Mouse (Mus musculus): ENCODE measurements around the gene Syt2. TPM values are rescaled to one million over a fixed set of nuclear protein-coding genes. Genes with fewer than 3 reads are reported as not detected.
A peak's percentile ranks its signal among the peaks of the same experiment; 100 is the strongest.

Syt2 gene
- total RNA-seq, 2 experiments from 2014 or later: 21.2 to 21.9 TPM

DNA sequence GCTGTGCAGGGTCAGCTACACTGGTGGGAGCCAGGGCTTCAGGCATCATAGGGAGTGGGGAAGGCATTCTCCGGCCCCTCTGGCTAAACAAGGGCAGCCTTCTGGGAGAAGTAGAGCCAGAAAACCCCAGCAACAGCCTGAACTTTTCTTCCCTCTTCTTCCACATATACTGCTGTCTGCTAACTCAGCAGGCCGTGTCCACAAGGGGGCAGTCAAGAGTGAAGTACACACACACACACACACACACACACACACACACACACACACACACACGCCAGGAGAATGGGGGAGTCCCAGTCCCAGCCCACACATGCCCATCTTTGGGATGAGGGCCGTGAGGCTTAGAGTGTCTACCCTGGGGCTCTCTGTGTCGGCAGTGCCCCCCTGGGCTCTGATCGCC, 95.0 kb downstream of the Syt2 start:
- DNase-seq (ENCODE audit: low spot score in 2 of 2): no peak

DNA sequence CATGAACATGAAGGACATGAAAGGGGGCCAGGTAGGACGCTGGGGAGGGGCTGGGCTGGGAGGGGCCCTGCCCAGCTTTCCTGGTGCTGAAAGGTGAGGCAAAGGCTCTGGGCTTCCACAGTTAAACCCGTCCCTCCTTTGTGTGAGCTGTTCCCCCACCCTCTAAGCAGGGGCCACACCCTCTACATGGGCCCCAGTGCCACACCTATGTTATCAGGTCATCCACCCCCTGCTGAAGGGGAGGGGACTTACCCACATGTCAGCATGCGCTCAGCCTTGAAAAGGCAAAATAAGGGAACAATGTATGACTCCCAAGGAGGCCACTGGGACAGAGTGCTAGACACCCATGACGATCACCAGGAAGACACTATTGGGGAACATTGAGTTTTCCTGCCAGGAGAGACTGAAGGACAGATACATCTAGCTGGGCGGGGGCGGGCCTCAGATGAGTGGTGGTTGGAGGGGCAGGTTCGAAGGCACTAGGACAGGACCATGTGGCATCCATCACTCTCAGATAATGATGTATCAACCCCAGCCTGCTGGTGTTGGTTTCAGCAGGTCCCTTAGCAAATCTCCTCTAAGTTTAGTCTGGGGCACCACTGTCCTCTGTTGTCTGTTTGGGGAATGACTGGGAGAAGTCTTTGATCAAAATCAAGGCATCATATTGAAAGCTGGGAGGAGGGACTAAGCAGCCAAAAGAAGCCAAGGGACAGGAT, 95.6 kb downstream of the Syt2 start:
- DNase-seq (ENCODE audit: low spot score in 2 of 2): no peak

DNA sequence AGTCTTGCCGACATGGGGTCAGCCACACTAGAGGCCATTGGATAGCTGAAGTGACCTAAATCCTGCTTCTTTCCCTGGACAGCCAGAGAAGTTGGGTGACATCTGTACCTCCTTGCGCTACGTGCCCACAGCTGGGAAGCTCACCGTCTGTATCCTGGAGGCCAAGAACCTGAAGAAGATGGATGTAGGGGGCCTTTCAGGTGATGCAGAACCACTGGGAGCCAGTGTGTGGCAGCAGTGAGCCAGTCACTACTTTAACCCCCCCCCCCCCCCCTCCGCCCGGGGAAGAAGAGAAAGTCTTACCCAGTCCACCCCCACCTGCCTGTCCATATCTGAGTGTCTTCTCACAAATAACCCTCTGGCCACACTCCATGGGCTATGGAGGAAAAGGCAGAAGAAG, 99.2 kb downstream of the Syt2 start:
- DNase-seq (ENCODE audit: low spot score in 2 of 2): no peak

DNA sequence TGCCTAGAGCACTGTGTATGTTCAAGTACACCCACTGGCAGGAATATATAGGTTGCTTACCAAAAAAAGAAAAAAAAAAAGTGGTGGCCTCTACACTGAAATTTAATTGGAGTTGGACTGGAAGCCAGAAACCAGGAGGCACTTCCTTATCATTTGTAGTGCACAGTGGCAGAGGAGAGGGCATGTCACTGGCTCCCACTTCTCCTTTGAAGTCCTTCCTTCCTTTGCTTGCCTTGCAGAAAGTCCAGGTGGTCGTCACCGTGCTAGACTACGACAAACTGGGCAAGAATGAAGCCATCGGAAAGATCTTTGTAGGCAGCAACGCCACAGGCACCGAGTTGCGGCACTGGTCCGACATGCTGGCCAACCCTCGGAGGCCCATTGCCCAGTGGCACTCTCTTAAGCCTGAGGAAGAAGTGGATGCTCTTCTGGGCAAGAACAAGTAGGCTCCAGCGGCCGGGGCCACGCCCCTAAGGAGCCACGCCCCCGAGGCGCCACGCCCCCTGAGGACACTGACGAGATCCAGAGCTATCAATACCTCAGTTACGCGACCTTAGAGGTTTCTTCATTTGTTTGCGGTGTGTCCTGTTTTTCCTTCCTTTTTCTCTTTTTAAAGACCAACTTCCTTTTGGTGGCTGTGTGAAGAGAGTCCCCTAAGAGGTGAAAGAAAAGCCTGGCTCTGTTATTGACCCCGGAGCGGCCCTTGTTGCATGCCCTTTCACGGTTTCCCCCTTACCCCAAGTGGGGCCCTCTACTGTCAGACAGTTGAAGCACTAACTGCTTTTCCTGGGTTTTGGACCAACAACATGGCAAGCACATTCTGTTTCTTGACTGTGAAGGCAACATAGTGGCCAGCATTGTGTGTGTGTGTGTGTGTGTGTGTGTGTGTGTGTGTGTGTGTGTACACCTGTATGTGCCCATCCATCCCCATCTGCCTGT, 101.0 kb downstream of the Syt2 start:
- no peak for DNase-seq (ENCODE audit: low spot score in 2 of 2)

DNA sequence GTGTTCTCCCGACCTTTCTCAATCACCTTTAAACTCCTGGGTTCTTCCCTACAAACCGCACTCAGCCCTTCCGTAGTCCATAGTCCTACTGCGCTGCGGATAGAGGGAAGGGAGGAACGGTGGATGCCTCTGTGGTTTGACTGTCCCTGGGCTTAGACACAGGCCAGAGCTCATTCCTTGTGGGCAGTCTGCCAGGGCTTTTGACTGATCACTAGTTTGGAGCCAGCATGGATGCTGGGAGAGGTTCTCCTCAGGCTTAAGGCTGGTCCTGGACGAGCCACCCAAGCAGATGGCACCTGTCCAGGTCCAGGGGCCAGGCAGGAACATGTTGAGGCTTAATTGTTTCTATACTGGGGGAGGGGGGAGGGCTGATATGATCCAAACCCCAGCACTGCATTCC, 103.4 kb downstream of the Syt2 start:
- DNase-seq (ENCODE audit: low spot score in 2 of 2): no peak

DNA sequence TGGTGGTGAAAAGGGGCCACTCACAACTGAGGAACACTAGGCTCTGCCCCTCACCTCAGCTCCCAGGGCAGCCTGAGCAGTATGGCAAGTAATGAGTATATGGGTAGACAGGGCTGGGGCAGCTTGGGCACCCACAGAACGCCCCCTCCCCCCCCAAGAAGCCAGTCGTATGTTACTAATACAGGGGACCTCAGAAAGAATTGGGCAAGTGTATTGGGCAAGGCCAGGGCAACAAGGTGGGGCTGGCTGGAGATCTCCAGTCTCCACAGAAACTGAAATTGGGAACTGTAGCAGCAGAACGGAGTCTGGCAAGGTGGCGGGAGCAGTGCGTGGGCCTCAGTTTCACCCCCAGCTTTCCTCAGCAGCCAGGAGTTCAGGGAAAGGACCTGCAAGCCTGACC, 106.0 kb downstream of the Syt2 start:
- DNase-seq (ENCODE audit: low spot score in 2 of 2): no peak

DNA sequence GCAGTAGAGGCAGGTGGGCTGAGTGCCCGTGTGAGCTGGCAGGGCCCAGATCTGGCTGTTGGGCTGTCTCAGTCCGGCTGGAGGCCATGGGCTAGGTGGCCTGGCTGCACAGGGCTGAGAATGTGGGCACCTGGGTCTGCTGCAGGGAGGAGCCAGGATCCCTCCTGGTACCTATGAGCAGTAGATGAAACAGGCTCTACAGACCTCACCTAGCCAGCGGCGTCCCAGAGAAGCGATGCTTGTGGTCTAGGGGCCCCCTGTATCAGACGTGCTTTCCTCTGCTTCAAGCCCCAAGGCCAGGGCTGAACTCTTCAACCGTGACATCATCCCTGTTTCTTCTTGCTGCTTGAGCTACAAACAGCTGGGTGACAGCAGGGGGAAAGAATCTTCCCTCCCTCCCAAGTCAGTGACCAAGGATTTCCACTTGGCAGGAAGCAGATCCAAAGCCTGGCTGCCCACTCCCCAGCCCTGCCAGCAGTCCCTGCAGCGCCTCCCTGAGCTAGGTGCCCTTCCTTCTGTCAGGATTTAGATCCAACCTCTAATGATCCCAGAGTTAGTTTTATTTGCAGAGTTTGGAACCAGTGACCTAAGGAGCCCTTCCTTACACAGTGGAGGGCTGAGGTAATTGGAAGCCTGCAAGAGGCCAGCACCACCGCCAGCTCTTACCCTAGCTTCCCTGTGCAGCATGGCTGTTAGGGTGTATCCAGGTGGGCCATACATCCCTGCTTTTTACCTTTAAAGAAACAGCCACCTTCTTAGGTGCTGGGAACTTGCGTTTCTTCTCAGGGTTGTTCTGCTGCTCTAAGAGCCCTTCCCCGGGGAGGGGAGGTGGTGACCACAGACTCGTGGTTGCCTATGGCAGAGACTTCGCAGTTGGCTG, 107.5 kb downstream of the Syt2 start:
- DNase-seq (ENCODE audit: low spot score in 2 of 2): no peak

DNA sequence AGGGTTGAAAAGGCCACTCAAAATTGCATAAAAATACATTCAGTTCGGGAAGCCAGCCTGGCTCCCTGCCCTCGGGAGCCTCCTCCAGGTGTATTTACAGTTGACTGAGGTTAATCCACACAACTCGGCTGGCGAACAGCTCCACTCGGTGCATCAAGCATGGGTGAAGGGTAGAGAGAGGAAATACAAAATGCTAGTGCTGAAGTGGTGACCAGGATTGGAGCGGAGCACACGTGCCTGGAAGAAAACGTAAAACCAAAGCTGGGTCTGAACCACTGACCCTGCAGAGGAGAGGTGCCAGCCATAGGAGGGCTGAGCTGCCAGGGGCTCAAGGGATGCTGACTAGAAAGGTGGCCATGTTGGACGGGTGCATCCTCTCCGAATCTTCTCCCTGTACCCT, 108.3 kb downstream of the Syt2 start:
- no peak for DNase-seq (ENCODE audit: low spot score in 2 of 2)

DNA sequence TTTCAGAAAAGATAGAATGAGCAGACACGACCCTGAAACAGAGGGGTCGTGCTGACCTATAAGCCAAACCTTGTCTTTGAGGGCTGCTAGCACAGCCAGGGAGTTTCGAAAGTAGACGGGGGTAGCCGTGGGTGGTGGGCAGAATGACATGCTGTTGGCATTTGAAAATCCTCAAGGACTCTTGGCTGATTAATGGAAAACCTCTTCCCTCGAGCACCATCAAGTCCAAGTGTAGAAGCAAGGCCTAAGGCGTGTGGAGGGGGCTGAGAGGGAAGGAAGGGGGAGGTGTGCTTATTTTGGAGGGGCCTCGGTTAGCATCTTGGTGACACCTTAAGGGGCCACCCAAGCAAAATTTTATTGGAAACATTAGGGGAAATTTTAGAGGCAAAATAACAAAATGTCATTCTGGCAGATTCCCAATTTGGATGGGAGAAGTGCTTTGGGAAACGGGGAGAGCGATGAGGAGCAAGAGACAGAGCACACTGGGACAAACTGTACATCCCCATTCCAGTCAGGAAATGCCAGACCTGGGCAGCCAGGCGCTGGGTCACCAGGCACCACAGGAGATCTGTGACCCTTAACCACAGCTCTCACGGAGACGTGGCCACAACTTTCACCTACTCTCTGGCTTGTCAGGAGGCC, 109.2 kb downstream of the Syt2 start:
- DNase-seq (ENCODE audit: low spot score in 2 of 2): no peak

DNA sequence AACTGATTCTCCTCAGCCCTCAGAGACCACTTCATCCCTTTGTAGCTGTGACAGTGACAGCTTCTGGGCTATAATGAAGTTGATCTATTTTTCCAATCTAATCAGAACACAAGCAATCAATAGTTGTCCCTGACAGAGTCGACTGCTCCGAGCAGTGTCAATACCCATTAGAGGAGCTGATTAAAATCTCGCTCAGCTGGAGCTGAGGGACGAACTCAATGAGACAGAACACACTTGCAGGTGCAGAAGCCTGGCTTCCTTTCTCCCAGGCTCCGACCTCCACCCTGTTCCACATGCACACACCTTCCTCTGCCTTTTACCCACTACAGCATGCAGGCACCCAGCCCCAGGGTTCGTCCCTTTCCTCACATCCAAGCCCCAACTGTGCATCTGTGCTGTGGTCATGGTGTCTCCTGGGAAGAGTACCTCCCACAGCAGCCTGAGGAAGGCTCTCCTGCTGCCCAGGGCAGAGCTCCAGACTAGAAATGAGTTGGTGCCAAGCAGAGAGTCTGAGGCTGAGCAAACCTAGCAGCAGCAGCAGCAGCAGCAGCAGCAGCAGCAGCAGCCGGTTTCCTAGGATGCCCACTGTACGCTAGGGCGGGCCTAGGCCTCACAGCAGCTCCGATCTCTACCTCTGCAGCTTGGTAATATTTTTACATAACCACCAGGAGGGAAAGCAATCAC, 109.9 kb downstream of the Syt2 start:
- no peak for DNase-seq (ENCODE audit: low spot score in 2 of 2)

DNA sequence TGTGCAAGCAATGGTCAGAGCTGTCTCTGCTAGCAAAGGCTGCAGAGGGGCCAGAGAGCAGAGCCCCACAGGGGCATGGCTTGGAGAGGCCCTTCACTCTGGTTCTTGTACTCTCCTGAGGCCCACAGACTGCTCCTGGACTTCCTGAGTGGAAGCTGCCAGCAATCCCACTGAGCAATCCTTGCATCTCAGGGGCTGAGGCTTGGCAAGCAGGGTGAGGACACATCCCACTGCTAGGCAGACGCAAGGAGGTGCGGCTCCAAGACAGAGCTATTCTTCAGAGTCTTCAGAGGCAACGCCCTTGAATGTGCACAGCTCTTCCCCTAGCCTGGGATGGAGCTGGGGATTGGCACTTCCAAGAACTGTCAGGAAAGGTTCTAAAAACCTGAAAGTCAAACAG, 110.8 kb downstream of the Syt2 start:
- DNase-seq (ENCODE audit: low spot score in 2 of 2): no peak

DNA sequence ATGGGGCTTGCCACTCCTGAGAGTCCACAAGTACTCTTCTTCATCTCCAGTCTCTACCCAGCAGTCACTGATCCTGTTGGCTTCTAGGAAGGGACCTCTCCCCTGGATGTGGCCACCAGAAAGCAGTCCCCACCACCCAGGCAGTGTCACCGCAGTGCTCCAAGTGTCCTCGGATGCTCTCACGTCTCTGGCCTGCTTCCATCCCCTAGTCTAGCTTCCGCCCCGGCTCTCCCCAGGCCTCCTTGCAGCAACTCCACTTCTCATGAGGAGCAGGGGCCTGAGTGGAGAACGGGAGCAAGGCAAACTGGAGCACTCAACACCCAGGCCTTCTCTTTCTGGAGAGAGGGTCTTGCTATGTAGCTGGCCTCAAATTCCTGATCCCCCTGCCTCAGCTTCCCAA, 112.7 kb downstream of the Syt2 start:
- no peak for DNase-seq (ENCODE audit: low spot score in 2 of 2)

DNA sequence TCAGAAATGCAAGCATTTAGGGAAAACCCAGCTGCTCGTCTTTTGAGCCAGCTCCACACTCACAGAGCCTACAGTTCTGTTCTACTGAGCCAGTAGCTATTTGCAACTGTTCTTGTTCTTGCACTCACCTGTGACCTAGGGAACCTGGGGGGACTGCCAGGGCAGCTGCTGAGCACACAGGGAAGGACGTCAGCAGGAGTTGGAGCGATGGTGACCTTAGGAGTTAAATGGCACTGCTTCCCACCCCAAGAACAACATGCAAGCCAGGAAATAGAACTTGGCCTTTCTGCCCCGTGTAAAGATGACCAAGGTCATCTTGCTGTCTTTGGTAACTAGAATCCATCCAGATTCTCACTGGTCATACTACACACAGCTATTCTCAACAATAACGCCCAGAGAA, 114.2 kb downstream of the Syt2 start:
- DNase-seq (ENCODE audit: low spot score in 2 of 2): no peak

DNA sequence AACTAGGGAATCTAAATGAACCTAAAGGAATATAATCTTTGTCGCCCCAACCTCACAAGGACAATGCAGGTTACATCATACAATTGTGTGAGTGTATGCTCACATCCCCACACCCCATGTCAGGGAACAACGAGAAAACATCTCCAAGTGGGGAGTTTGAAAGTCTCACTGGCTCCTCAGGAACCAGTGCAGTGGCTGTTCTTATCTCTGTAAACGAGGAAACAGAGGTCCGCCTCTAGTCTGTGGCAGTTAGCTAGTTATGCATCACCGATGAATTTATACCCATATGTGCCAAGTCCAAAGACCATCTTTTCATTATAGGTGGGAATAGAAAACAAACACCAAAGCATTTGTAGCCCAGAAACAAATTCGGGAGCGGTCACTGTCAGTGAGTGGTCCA, 115.1 kb downstream of the Syt2 start:
- no peak for DNase-seq (ENCODE audit: low spot score in 2 of 2)

DNA sequence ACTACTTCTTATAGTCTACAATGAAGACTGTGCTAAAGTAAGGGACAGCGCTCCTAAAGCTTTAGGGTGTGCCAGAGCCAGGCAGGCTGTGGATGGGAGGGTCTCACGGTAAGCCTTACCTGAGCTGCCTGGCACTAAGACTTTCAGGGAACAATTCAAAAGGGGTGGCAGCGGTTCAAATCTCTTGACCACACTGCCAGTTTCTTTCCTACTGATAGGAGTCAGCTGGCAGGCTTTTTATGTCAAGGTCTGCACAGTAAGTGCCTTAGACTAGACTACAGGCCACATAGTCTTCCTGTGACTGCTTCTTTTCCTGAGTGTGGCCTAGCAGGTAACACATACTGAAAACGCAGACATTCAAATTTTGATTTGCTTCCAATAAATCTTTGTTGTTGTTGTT, 116.8 kb downstream of the Syt2 start:
- DNase-seq (ENCODE audit: low spot score in 2 of 2): no peak

DNA sequence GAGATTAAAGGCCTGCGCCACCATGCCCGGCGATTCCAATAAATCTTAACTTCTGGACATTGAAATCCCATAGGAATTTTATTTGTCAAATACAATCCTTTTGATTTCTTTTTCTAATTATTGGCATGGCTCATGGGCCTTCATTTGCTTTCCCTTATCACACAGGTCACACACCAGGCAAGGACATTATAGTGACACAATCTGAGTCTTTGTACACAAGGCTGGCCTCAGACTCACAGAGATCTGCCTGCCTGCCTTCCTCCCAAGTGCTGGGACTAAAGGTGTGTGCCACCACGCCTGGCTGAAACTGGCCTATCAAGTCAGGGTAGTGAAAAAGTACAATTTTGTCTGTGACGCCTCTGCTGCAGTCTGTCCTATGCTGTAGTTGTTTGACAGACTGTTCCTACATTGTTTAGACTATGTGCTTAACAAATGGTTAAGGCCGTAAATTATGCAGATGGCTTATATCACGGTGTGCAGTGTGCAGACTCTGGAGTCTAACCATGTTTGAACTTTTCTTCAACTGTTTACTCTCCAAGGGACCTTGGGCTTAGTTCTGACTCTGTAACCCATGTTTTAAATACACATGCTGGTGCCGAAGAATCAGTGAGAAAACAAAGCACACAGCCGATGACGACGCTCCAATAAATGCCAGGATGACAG, 117.4 kb downstream of the Syt2 start:
- no peak for DNase-seq (ENCODE audit: low spot score in 2 of 2)

DNA sequence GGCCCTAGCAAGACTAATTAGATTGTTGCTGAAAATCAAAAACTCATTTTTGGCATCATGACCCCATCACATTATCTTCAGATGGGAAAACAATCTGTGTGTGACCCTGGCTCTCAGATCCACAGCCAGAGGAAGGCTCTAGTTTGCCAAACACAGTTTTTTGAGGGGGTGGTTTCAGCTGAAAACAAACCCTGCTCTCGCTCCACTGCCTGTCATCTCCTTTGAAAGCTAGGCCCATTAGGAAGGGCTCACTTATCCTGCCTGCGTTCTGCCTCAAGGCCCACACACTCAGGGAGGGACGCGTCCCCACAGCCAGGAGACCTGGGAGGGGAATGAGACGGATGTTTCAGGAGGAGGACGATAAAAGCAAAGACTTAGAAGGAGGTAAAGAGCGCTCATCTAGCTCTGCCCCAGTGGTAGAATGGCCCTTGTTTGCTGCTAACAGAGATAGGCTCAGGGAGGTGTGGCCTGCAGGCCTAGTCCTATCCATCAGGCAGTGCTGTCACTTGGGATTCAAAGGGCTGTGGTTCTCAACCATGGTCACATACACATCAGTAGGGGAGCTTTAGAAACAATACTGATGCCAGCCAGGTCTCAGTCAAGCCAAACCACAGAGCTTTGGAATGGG, 118.5 kb downstream of the Syt2 start:
- DNase-seq (ENCODE audit: low spot score in 2 of 2): peak in 1 of 2 experiments; percentile 49

DNA sequence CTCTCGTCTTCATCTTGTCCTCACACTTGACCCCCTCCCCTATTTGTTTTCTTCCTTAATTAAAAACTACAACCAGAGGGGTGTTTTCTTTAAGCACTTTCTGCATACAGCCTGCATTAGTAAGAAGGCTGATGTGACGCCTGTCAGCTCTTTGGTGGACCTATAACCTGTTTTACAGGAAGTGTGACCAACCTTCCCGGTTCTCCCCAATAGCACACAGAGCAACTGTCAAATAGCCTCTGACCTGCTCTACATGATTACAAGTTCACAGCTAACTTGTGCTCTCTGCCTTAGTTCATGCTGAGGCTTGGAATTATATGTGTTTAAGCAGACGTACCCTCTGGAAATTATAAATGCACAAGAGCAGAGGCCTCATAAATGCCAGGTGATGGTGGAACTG, 120.0 kb downstream of the Syt2 start:
- DNase-seq (ENCODE audit: low spot score in 2 of 2): no peak

DNA sequence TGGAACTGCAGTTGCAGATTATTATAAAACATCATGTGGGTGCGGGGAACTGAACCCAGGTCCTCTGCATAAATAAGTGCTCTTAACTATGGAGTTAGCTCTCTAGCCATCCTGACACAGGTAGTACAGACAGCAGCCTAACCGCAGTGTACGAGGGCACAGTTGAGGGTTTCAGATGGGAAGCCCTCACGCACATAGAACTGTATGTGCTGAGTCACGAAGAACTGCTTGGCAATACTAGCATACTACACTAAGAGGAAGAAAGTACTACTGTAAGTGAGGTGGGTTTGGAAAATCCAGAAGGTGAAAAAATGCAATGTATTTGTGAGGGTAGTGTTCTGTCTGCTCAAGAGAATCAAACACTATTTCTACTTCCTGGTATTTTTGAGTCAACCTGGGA, 123.8 kb downstream of the Syt2 start:
- DNase-seq (ENCODE audit: low spot score in 2 of 2): no peak

DNA sequence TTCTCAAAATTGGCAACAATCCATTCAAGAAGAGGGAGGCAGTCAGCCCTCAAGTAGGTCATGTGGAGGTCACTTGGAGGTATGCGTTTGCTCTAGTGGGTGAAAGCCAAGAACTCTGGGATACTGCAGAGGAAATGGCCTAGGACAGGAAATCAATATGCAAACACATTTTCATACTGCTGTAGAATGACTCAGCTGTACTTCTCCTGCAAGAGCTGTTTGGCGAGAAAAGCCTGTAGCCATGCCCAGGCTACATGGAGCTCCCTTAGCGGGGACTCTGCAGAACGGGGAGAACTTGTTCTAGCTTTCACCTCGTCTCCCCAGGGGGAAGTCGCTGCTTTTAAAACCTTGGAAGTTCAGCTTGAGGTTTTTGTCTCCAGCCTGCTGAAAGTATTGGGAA, 124.9 kb downstream of the Syt2 start:
- no peak for DNase-seq (ENCODE audit: low spot score in 2 of 2)
